Mouse (Mus musculus) CH12.LX (cell line): Measurements from ENCODE around the gene S100a14.

Experiments used
- EP300 ChIP-seq: IDR thresholded peaks from 2 replicates; pipeline ENCODE4 v1.6.1; 2011; ENCODE audit warnings: low read length, improper control_type of control experiment
- POLR2A ChIP-seq: IDR thresholded peaks from 2 replicates; pipeline ENCODE4 v1.6.1; 2011; ENCODE audit warnings: low read depth, mild to moderate bottlenecking, improper control_type of control experiment, low read length
- RCOR1 ChIP-seq: conservative IDR thresholded peaks from 2 replicates; pipeline ENCODE4 v1.6.1; 2012; ENCODE audit warnings: low read depth, mild to moderate bottlenecking, inconsistent platforms, low read length, improper control_type of control experiment
- ZMIZ1 ChIP-seq: IDR thresholded peaks from 2 replicates; pipeline ENCODE4 v1.6.1; 2012; ENCODE audit warnings: low read depth, mild to moderate bottlenecking, inconsistent platforms, low read length, improper control_type of control experiment

GRCm38 (mm10) chr3:90531713-90532112 lies 5.1 kb downstream of the S100a14 start:
- TF ChIP-seq POLR2A (no peak), RCOR1 (no peak), ZMIZ1 (no peak), EP300 (no peak)
